Mouse (Mus musculus): ENCODE data around the gene Elp4.

The Elp4 gene

DNA sequence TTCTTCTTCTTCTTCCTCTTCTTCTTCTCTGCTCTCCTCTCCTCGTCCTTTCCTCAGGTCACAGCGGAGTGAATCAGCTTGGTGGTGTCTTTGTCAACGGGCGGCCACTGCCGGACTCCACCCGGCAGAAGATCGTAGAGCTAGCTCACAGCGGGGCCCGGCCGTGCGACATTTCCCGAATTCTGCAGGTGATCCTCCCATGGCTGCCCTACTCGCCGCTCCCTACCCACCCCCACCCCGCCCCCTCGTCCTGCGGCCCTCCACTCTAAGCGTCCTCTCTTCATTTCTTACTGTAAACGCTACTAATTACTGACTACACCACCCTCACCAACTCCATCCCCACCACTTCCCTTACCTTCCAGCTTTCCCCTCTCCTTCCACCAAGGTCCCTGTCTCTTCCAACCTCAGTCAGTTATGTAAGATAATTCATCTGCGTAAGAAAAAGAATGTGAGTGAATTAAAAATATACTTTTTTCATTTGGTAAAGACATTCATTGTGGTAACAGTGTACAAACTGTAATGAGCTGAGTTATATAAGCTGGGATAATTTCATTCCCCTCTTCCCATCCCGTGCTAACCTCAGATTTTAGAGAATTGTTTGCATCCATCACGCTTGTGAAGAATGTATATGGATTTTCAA is 220.5 kb downstream of the Elp4 start:
- DNase-seq (ENCODE audit: low read depth, low spot score): no peak

DNA sequence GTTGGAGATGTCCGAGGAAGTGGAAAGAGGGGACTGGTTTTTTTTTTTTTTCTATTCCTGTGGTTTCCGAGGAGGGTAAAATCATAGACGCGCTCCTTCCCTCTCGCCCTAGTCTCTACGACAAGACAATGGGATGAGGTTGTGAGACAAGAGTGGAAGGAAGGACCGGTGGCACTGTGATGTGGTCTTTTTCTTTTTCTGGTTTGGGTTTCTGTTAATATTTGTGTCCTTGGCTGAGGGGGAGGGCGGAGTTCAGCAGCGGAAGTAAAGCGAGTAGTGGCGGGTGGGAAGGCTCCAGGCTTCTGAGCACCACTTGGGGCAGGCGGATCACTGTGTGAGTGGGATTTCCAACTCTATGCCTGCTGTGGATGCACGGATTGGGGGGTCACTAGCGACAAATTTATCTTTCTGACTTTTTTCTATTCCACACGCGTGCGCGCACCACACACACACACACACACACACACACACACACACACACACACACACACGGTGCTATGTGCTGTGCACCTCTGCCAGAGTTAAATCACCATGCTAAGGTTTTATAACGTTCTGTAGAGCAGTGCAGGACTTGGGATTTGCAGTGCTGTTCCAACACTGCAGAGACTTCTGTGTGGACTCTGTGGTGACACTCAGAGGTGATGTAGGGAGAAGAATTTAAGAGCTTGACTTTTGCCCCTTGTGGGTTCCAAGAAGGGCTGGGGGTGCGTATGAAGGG is 221.6 kb downstream of the Elp4 start:
- DNase-seq (ENCODE audit: low read depth, low spot score): no peak

DNA sequence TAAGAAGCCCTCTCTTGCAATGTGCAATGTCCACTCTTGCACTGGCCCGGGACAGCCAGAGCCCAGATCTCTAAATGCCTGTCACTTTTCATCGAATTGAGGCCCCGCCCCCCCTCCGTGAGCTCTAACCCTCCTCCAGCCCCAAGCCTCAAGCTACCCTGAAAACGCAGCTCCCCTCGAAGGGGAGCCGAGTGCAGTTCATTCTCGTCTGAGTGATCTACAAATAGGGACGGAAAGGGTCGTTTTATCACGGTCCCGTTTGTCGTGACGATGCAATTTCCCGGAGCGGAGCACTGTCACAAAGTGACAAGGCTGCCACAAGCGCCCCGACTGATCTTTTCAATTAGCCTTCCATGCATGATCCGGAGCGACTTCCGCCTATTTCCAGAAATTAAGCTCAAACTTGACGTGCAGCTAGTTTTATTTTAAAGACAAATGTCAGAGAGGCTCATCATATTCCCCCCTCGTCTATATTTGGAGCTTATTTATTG is 222.3 kb downstream of the Elp4 start:
- no peak for DNase-seq (ENCODE audit: low read depth, low spot score)

DNA sequence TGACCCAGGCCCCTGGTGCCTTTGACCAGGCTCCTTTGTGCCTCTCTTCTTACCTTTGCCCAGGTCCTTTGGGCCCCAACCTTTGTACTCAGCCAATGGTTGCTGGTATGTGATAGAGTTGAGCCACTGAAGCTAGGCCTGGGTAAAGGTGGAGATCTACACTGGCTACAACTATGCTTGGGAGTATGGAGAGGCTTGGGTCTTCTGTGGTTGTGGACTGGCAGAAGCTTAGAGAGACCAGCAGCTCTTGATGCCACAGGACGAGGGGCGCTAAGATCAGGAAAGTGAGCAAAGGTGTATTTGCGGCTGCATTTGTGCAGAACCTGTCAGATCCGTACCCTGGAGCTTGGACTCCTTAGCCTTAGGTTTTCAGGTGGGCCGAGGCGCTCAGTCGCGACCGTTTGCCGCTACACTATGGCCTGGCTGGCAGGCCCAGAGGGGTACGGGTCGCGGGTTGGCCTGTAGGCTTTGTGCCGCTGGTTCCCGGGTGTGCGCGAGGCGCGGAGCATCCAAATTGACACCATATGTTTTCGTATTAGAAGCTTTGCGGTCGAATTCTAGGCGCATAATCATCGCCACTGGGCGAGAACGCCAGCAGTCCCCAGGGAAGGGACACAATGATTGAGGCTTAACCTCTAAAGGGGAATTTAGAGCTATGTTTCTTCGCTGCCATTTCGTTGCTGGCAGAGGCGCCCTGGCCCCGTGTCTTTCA is 223.2 kb downstream of the Elp4 start:
- DNase-seq (ENCODE audit: low read depth, low spot score): no peak

DNA sequence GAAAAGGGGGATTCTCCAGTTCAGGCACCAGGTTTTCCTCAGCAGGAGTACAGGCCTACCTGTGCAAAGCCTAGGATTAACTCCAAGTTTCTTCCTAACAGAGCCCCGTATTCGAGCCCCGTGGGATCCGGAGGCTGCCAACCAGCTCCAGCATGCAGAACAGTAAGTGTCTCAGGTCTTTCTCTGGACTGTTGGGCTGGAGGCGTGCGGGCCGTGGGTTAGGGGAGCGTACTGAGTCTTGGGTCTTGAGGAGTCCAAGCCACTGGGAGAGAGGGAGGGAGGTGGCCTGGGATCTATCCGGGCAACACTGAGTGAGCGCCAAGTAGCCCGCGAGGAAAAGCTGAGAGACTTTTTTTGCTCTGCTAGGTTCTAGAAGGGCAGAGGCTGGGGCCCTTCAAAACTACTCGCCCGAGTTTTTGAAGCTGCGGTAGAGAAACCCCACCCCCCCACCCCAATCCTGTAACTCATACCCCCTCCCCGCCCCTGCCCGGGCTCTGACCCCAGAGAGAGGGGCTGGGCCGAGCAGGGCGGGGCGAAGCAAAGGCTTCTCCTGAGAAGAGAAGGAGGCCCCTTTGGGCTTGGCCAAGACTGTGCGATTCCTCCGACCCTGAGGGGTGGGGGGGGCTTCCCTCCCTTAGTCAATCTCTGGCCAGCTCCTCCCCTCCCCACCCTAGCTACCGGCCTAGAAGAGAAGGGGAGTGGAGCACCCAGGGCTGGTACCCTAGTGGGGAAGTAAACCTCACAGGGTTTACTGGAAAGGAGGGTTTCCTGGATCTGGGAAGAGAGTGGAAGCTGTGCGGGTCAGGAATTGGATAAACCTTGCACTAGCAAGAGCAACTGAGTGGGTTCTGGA is 224.0 kb downstream of the Elp4 start:
- DNase-seq (ENCODE audit: low read depth, low spot score): no peak

DNA sequence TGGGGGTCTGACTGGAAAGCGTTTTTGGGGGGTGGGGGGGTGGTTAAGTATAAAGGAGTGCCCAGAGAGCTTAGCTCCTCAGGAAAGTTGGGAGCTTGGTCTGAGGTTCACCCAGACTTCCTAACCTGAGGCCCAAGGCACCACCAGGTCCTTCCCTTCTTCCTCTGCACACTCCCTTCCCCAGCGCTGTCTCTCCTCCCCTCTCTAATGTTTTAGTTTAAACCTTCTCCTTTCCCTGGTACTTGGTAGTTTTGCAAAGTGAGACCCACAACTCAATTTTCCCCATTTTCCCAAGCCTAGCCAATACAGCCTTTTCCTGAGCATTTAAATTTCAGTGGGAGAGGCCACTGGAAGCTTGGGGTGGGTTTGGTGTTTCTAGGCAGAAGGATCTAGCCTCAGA is 225.0 kb downstream of the Elp4 start:
- DNase-seq (ENCODE audit: low read depth, low spot score): no peak

DNA sequence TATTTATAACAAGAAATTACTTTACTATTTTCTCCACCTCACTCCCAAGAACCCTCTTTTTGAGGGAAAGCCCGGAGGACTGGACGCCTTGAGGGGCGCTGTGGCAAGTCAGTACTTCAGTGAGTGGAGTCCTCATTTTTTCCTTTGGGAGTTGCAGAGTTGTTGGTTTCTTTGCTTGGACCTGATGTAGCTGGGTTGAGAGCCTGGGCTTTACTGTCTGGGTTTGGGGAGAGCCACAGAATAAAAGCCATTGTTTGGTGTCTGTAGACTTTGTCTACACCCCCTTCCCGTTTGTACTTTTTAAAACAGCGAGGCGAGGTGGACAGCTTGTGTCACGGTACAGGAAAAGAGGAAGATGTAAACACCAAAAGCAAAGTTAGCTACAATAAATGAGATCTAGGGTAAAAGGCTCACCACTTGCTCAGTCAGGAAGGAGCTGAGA is 225.5 kb downstream of the Elp4 start:
- no peak for DNase-seq (ENCODE audit: low read depth, low spot score)

DNA sequence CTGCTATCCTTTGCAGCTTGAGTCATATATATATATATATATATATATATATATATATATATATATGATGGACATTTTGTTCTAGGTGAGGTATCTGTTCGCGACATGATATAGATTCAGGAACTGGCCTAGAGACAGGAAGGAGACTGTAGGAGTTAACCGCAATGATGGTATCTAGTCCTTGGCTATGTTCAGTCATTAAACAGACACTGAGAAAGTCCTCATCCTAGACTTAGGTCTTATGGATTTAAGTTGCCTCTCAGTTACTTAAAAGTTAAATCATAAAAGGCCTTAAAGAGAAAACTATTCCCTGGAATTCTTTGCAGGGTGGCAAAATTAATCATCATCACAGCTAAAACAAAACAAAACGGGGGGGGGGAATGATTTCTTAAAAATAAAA is 226.1 kb downstream of the Elp4 start:
- no peak for DNase-seq (ENCODE audit: low read depth, low spot score)

DNA sequence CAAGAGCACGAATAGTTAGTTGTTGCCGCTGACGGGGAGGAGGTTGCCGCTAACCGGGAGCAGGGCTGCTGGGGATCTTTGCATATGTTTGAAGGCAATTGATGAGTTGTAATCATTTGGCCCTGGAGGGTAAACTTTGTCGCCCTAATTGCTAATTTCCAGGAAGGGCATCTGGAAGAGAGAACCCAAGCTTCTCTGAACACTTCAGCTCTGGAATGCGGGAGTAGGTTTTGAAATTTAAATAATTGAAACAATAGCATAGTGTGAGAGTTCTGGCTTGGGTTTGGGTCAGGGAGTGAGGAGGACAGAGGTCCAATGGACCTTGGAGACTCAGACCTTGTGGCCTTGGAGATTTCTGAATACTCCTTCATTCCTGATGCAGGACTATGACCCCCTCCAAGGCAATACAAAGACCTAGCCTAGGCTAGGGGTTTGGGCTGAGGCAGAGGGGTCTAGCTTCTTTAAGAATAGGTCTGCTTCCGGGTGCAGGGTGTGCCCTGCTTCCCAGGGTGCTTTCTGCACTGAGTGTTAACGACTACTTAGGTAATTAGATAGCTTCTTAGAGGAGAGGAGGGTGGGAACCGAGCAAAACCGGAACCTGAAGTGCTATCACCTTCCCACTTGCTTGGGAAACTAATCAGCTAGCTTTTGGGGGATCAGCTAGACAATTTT is 226.8 kb downstream of the Elp4 start:
- no peak for DNase-seq (ENCODE audit: low read depth, low spot score)

DNA sequence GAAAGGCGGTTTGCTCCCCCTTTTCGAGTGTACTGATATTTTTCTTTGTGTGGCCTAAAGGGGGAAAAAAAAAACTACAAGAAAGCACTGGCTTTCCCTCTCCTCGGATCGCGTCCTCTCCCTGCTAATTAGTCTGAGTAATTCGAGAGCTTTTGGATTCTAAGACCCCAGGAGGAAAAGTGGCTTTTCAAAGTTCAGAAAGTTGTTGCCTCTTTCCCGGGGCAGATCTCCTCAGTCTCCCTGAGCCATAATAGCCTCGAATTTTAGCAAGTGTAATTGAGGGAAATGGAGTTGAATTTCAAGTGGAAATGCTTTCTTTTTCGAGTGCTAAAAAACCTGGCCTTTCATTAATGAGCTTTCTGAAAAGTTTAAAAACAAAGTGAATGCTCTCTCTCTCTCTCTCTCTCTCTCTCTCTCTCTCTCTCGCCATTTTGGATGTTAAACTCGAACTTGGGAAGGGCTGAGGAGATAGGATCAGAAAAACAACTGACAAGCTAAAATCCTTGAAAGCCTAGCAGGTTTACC is 227.4 kb downstream of the Elp4 start:
- DNase-seq (ENCODE audit: low read depth, low spot score): no peak

DNA sequence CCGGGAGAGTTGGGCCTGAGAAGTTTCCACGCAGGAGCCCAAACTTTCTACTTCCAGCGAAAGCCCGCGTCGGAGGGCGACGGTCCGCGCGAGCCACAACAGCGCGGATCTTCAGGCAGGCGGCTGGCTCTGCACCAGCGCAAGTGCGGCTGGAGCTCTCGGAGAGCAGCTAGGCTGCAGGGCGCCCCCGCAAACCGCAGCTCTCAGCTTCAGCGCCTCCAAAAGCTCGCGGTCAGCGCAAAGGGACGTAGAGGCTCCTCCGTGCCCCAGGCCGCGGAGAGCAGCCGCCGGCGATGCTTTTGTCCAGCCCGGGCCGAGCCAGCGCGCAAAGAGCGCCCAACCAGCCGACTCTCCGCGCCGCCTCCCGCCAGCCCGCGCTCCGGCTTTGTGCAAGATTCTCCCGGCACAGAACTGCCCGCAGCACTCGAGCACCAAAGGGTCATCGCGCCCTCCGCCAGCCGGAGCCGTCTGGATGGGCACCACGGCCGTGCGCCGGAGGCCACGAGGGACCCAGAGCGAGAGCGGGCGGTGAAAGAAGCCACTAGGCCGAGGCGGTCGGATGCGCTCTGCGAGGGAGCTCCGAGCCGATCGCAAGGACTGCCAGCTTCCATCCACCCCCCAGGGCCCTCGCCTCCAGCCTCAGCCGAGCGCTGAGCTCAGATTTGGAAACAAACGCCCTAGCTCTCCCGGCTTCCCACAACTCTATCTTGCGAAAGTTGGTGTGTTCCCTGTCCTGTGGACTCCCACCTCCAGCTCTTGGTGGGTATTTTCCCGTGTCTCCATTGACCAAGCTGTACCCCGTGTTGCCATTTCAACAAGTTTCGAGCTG is 228.1 kb downstream of the Elp4 start:
- DNase-seq (ENCODE audit: low read depth, low spot score): no peak

DNA sequence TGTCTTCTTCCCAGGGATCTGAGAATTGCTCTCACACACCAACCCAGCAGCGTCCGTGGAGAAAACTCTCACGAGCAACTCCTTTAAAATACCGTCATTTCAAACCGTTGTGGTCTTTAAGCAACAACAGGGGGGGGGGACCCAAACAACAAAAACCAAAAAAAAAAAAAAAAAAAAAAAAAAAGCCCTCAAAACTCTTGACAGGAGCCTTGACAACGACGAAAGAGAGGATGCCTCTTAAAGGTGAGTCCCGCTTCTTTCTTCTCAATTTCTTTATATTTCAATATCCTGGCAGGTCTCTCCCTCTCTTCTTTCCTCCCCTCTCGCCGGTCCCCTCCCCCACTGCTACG is 228.7 kb downstream of the Elp4 start:
- no peak for DNase-seq (ENCODE audit: low read depth, low spot score)

DNA sequence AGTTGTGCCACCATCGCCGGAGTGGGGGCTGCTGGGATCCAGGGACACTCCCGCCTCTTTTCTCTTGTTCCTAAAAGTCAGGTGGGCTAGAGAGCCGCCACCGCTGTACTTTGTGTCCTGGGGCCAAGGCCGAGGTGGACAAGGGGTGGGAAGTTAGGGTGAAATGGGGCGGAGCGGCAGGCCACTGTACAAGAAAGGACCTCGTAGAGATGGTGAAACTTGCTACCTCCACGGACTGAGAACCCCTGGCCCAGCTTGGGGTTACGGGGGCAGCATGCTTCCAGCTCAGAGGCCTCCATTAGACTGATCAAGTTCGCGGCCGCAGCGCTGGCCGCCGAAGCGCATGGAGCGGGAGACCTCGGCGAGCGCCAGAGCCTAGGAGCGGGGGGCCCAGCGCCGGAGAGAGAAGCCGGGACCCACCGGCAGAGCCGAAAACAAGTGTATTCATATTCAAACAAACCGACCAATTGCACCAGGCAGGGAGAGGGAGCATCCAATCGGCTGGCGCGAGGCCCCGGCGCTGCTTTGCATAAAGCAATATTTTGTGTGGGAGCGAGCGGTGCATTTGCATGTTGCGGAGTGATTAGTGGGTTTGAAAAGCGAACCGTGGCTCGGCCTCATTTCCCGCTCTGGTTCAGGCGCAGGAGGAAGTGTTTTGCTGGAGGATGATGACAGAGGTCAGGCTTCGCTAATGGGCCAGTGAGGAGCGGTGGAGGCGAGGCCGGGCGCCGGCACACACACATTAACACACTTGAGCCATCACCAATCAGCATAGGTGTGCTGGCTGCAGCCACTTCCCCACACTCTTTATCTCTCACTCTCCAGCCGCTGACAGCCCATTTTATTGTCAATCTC is 229.3 kb downstream of the Elp4 start:
- DNase-seq (ENCODE audit: low read depth, low spot score): no peak

DNA sequence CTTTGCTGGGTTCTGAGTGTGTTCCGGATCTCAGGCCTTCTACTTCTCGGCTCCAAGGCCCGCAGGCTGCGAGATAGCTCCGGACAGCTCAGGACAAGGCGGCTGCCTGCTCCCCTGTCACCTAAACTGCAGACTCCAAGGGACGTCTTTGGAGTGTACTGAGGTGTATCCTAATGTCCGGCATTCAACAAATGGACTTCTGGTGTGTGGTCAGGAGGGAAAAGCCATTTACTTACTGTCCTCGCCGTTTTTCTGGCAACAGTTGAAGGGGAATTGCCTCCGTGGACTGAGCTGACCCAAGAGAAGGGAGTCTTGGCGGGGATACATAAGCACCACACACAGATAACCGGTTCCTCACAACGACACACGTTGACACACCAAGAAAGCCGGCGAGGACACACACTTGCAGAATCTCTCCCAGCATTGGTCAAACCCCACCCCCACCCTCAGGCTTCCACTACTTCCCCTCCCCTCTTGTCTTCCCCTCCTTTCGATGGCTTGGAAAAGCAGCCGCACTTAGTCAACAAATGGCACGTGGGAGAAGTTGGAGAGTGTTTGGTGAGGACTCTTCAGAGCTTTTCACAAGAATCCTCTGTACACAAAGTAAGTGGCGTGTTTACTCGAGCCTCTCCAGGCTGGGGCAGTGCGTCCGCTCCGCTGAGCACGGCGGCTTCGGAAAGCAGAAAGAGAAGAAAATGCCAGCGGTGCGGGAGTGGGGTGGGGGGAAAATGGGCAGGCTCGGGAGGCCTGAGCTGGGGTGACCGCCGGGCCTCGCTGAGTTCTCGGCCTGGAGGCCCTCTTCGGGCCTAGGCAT is 230.1 kb downstream of the Elp4 start:
- DNase-seq (ENCODE audit: low read depth, low spot score): no peak

DNA sequence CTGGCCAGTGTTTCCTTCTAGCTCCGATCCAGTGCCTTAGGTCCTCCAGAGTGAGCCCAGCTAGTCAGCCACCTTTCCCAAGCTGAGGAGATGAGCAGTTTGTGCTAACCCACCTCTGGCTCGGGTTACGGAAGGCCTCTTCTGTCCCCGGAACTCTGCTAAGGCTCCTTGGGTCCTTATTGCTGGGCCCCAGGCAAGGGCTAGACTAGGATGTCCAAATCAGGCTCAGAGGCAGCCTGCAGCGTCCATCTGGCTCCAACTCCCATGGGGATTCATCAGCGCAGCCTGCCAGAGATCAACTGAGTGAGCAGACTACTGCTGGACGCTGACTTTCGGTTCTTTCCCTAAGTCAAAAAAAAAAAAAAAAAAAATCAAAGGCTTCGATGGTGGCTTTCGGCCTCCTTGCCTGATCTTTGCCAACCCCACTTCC is 230.7 kb downstream of the Elp4 start:
- no peak for DNase-seq (ENCODE audit: low read depth, low spot score)

DNA sequence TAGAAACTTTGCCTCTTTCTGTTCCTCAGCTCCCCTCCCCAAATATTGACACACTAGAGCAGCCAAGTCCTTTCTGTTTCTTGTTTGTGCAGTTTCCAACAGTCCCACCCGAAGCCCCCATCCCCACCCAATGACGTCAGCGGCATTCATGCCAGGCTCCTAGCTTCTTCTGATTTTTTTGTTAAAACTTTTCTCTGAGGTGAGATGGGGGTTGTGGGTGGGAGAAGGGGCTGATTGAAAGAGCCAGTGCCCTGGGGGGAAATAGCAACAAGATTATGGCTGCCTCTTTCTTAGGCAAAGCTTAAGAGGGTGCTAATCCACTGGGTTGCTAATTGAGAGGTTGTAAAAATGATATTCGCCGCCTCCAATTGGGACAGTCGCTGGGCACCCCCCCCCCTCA is 231.3 kb downstream of the Elp4 start:
- no peak for DNase-seq (ENCODE audit: low read depth, low spot score)

DNA sequence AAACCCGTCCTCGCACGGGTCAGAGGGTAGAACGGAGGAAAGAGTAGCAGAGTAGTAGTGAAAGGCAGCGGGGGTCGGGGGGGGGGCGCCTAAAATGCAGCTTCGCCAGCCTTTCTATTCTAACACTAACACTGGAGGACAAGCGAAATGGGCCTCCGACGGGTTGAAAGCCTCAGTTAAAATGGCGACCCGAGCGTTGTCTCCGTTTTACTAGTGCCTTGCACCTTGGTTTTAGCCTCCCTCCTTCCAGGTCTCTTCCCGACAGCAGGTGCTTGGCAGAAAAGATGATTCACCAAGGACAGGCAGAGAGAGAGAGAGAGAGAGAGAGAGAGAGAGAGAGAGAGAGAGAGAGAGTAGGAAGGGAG is 231.8 kb downstream of the Elp4 start:
- DNase-seq (ENCODE audit: low read depth, low spot score): no peak

DNA sequence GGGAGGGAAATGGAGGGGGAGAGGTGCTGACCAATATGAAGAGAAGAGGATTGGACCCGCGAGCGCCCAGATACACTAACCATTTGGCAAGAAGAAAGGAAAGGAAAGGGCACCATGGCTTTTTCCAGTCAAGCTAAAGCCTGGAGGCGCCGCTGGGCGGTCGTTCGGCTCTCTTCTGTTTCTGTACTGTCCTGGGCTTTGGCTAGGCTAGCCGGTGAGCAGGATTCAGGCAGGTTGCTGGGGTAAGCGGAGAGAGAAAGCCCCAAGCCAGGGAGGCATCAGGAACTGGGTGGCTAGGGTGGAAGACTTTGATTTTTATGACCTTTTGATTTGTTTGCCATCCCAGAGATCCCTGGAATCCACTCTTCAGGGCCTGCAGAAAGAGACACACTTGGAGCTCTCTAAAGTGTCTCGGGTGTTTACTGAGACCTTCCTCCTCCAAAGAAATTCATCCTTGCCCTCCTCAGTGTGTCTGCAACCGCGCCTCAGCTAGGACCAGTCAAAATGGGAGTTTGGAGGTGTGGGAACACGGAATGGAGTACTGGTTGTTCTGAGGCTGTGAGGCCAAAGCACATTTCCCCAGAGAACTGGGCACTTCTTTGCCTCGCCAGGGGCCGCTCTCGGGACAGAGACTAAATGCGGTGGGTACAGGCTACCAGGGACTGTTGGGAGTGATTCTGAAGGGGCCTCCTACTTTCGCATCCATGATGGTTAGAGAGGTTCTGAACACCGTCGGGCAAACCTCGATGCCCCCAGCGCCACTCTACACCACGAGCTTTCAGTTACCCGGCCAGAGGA is 232.4 kb downstream of the Elp4 start:
- no peak for DNase-seq (ENCODE audit: low read depth, low spot score)

Measured in c-Kit-negative CD71-positive TER-119-positive erythroid progenitor cells, embryonic 14.5 days (primary cell).